Mouse (Mus musculus): Measurements from ENCODE around the gene C2cd5.

- TF ChIP-seq CTCF (IDR thresholded peaks at IDR 0.05; ENCODE audit: low read depth, low read length) (no peak), GATA2 (IDR thresholded peaks at IDR 0.05; ENCODE audit: borderline replicate concordance, low read depth, low read length) (no peak), GATA1 (IDR thresholded peaks at IDR 0.05; ENCODE audit: borderline replicate concordance, low read length) (no peak), TAL1 (conservative IDR thresholded peaks at IDR 0.05; ENCODE audit: low read depth, low read length) (no peak), POLR2AphosphoS5 (IDR thresholded peaks at IDR 0.05; ENCODE audit: insufficient replicate concordance, low read depth, low read length) (no peak)
These were observed 135.8 kb downstream of the C2cd5 start, which contains the start of gene St8sia1 for GRCm38 (mm10) chr6:142964076-142964530.
